Mouse (Mus musculus): ENCODE results near the gene Cdcp2.

Gene Cdcp2

GRCm38 (mm10) chr4:107130534-107130933 is 33.8 kb downstream of the Cdcp2 start:
- DNase-seq (ENCODE audit: low spot score): no peak

GRCm38 (mm10) chr4:107134891-107135290 is 38.2 kb downstream of the Cdcp2 start:
- no peak for DNase-seq (ENCODE audit: low spot score)

GRCm38 (mm10) chr4:107135663-107136062 is 39.0 kb downstream of the Cdcp2 start:
- no peak for DNase-seq (ENCODE audit: low spot score)

GRCm38 (mm10) chr4:107136531-107136930 is 39.8 kb downstream of the Cdcp2 start:
- DNase-seq (ENCODE audit: low spot score): no peak

GRCm38 (mm10) chr4:107138948-107139835 is 42.5 kb downstream of the Cdcp2 start:
- DNase-seq (ENCODE audit: low spot score): no peak

- DNase-seq (ENCODE audit: low spot score): no peak
Measured at GRCm38 (mm10) chr4:107139836-107140631, 43.3 kb downstream of the Cdcp2 start.

- no peak for DNase-seq (ENCODE audit: low spot score)
Measured at GRCm38 (mm10) chr4:107143511-107143910, 46.8 kb downstream of the Cdcp2 start.

GRCm38 (mm10) chr4:107150991-107151390 is 54.3 kb downstream of the Cdcp2 start:
- no peak for DNase-seq (ENCODE audit: low spot score)

GRCm38 (mm10) chr4:107152571-107152970 is 55.9 kb downstream of the Cdcp2 start:
- no peak for DNase-seq (ENCODE audit: low spot score)

GRCm38 (mm10) chr4:107156983-107157401 is 60.3 kb downstream of the Cdcp2 start:
- DNase-seq (ENCODE audit: low spot score): no peak

- no peak for DNase-seq (ENCODE audit: low spot score)
Measured at GRCm38 (mm10) chr4:107159166-107159773, 62.6 kb downstream of the Cdcp2 start.

- no peak for DNase-seq (ENCODE audit: low spot score)
Measured at GRCm38 (mm10) chr4:107160181-107160580, 63.5 kb downstream of the Cdcp2 start.
